ENCODE assay signal across 8 mouse cellular contexts in the genomic region with DNA sequence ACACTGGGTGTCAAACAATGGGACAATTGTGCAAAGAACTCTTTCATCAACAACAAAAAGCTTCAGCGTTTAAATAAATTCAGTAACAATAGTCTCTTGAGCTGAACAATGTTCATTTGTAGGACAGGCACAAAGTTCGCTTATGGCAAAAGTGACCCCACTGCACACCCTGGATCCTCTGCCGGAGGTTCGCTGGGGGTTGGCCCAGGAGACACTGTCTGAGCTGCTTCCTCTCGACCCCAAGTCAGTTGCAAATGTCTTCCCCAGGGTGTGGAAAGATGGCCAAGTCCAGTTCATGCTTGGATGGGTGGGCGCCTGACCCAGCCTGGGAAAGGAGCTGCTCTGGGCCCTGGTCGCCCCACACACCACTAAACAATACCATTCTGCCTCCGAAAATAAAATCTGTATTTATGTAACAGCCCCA. TPM values are rescaled to one million over a fixed set of nuclear protein-coding genes. Genes with fewer than 3 reads are reported as not detected.
A peak's percentile ranks its signal among the peaks of the same experiment; 100 is the strongest.
DNase-seq lines count a peak whose midpoint lies in the region; ATAC-seq and TF ChIP-seq lines count a peak whose summit lies in the region.

No protein-coding gene starts in this region.

- peak overlapping the region; percentile 83 for H3K4me2 ChIP-seq in kidney, embryonic 16.5 days (replicated peaks; ENCODE audit: low read depth, low read length)
- peak overlapping the region; percentile 74 for H3K4me2 ChIP-seq in midbrain, embryonic 12.5 days (replicated peaks)

- no peaks in the 10 kb centered on the region for H3K36me3 ChIP-seq in heart, embryonic 10.5 days
- no peaks in the 10 kb centered on the region for H3K36me3 ChIP-seq in kidney, embryonic 16.5 days (ENCODE audit: insufficient read depth, low read length)
- no peaks in the 10 kb centered on the region for H3K36me3 ChIP-seq in midbrain, embryonic 12.5 days

- peak overlapping the region; percentile 99 for H3K9ac ChIP-seq in kidney, embryonic 16.5 days (replicated peaks; ENCODE audit: low read length)
- peak overlapping the region; percentile 98 for H3K9ac ChIP-seq in midbrain, embryonic 12.5 days (replicated peaks)

- no peaks in the 10 kb centered on the region for H3K9me3 ChIP-seq in heart, embryonic 10.5 days
- no peaks in the 10 kb centered on the region for H3K9me3 ChIP-seq in kidney, embryonic 16.5 days (ENCODE audit: low read length)
- no peaks in the 10 kb centered on the region for H3K9me3 ChIP-seq in midbrain, embryonic 12.5 days

- intact Hi-C loops in left cerebral cortex, adult 2 months (cut with DNase I), result no loop called here

- H3K4me1 ChIP-seq in brown adipose tissue, adult 24 weeks (ENCODE audit: control insufficient read depth, insufficient read depth, insufficient read length, low read length), result peaks cover 6% of the 10 kb centered on the region; the same call in 1 of the 2 replicates
- H3K4me1 ChIP-seq in heart, embryonic 10.5 days, result peaks cover 38% of the 10 kb centered on the region
- H3K4me1 ChIP-seq in kidney, embryonic 16.5 days (ENCODE audit: insufficient read depth, low read length), result peaks cover 41% of the 10 kb centered on the region
- H3K4me1 ChIP-seq in midbrain, embryonic 12.5 days, result peaks cover 39% of the 10 kb centered on the region

- peak overlapping the region; percentile 99 for H3K27ac ChIP-seq in left cerebral cortex, adult 2 months
- H3K27ac ChIP-seq in brown adipose tissue, adult 24 weeks (replicated peaks; ENCODE audit: low read depth, low read length), result peak overlapping the region; percentile 96
- H3K27ac ChIP-seq in heart, embryonic 10.5 days, result peak overlapping the region; percentile 100
- peak overlapping the region; percentile 99 for H3K27ac ChIP-seq in kidney, embryonic 16.5 days (ENCODE audit: low read length)
- peak overlapping the region; percentile 100 for H3K27ac ChIP-seq in midbrain, embryonic 12.5 days (replicated peaks)

- H3K27me3 ChIP-seq in heart, embryonic 10.5 days (ENCODE audit: insufficient read depth, poor library complexity, severe bottlenecking), result no peaks in the 10 kb centered on the region
- H3K27me3 ChIP-seq in kidney, embryonic 16.5 days (ENCODE audit: insufficient read depth, low read length), result no peaks in the 10 kb centered on the region
- H3K27me3 ChIP-seq in midbrain, embryonic 12.5 days, result no peaks in the 10 kb centered on the region

- DNase-seq in left cerebral cortex, adult 2 months (ENCODE audit: extremely low spot score in 1 of 2, low spot score in 2 of 2), result peak in 1 of 2 experiments; percentile 43
- no peak for DNase-seq in left cerebral cortex, adult 9 months (ENCODE audit: low spot score in 2 of 2)
- no peak for DNase-seq in heart, embryonic 10.5 days (ENCODE audit: low spot score)
- DNase-seq in urinary bladder, postnatal 10 days (ENCODE audit: low spot score), result no peak

- no peak for TF ChIP-seq CTCF in left cerebral cortex, adult 2 months (IDR thresholded peaks at IDR 0.05)

- no peak for ATAC-seq in kidney, embryonic 16.5 days (ENCODE audit: low FRiP score, low TSS enrichment)
- no peak for ATAC-seq in midbrain, embryonic 12.5 days (ENCODE audit: low FRiP score, low read depth)
- no peak for ATAC-seq in granulocyte monocyte progenitor cell, adult 5-6 weeks (replicated peaks; ENCODE audit: poor library complexity, severe bottlenecking)

- peak overlapping the region; percentile 88 for H3K4me3 ChIP-seq in left cerebral cortex, adult 2 months
- H3K4me3 ChIP-seq in brown adipose tissue, adult 24 weeks (ENCODE audit: insufficient read depth, low read depth, low read length), result peak overlapping the region; percentile 76
- H3K4me3 ChIP-seq in heart, embryonic 10.5 days, result peak overlapping the region; percentile 97
- peak overlapping the region; percentile 89 for H3K4me3 ChIP-seq in kidney, embryonic 16.5 days (ENCODE audit: low read length)
- peak overlapping the region; percentile 87 for H3K4me3 ChIP-seq in midbrain, embryonic 12.5 days

- WGBS in heart, embryonic 10.5 days, result 30% methylated on average over 8 of the region's 8 CpGs
- WGBS in kidney, embryonic 16.5 days, result 16% methylated on average over 8 of the region's 8 CpGs
- 5% methylated on average over 8 of the region's 8 CpGs for WGBS in midbrain, embryonic 12.5 days

RNA-seq across cellular contexts. Expression of gene Rhob, which starts 1.6 kb away (rescaled TPM):
- total RNA-seq in left cerebral cortex, adult 2 months (2021), result 100 to 1,000 TPM; 283 to 310 TPM
- polyA plus RNA-seq in brown adipose tissue, adult 24 weeks (2012; ENCODE audit: insufficient read depth, insufficient read length, missing spikeins), result 106 and 193 TPM in 2 replicates
- 33.7 and 42.1 TPM in 2 replicates for polyA plus RNA-seq in heart, embryonic 10.5 days (2016; fragmentation: Nextera tagmentation; extraction: Ambion mirVana)
- polyA plus RNA-seq in kidney, embryonic 16.5 days (2015; fragmentation: Nextera tagmentation; extraction: Ambion mirVana), result 39.8 and 40.1 TPM in 2 replicates
- 65.2 and 72.0 TPM in 2 replicates for polyA plus RNA-seq in midbrain, embryonic 12.5 days (2016; fragmentation: Nextera tagmentation; extraction: Ambion mirVana)
- total RNA-seq in granulocyte monocyte progenitor cell, adult 5-6 weeks (2014; fragmentation: Nextera tagmentation), result 75.2 and 78.3 TPM in 2 replicates
- 64.8 and 67.6 TPM in 2 replicates for total RNA-seq in granulocyte monocyte progenitor cell, adult 5-6 weeks (2017)
